Mouse (Mus musculus) bone marrow macrophage, adult 2 months (primary cell): ENCODE measurements around the gene Krba1. TPM values are rescaled to one million over a fixed set of nuclear protein-coding genes. Genes with fewer than 3 reads are reported as not detected.

Experiments
- H3K27ac ChIP-seq: 2 replicates; pipeline ENCODE4 v1.5.1; 2012; ENCODE audit warnings: low read depth, low read length; ENCODE audit not compliant: insufficient read depth
- H3K4me1 ChIP-seq: 2 replicates; pipeline ENCODE4 v1.6.1; 2012; ENCODE audit warnings: low read length; ENCODE audit not compliant: control insufficient read depth, insufficient read depth
- H3K4me3 ChIP-seq: 2 replicates; pipeline ENCODE4 v1.5.1; 2012; ENCODE audit warnings: mild to moderate bottlenecking, low read length, moderate library complexity; ENCODE audit not compliant: insufficient read depth
- CTCF ChIP-seq: IDR thresholded peaks from 2 replicates; pipeline ENCODE4 v1.5.1; 2012; ENCODE audit warnings: low read depth, mild to moderate bottlenecking, low read length, moderate library complexity
- POLR2A ChIP-seq: IDR thresholded peaks from 2 replicates; pipeline ENCODE4 v1.6.1; 2012; ENCODE audit warnings: mild to moderate bottlenecking, low read depth, low read length, borderline replicate concordance
- polyA plus RNA-seq: library from polyadenylated mRNA; stranded (reverse); fragments of >200 nt; gene quantifications from 2 replicates; pipeline ENCODE4 v1.2.4, GENCODE M21; 2012; ENCODE audit not compliant: missing spikeins, insufficient read depth, insufficient read length

Krba1 gene
- polyA plus RNA-seq, 1 experiment = 4.3 TPM

DNA sequence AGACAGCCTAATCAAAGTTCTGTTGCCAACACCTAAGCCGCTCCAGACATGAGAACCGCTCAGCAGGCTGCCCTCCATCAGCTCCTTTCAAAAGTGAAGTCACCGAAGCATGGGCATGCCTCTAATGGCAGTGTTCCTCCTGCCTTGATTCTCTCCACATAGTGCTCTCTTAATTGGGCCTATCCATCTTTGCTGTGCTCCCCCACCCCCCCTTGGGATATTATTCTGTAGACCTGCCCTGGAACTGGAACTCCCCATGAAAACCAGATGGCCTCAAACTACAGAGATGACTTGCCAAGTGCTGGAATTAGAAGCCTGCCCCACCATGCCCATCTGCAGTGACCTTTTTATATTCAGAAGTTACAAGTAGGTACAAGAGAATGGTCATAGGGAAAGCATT is 27.9 kb downstream of the Krba1 start:
- Histone ChIP-seq H3K4me1 (peaks cover 4% of the 10 kb centered on the region), H3K27ac (no peak overlapping the region), H3K4me3 (no peak overlapping the region)
- no peak for TF ChIP-seq POLR2A
- TF ChIP-seq CTCF = no peak

DNA sequence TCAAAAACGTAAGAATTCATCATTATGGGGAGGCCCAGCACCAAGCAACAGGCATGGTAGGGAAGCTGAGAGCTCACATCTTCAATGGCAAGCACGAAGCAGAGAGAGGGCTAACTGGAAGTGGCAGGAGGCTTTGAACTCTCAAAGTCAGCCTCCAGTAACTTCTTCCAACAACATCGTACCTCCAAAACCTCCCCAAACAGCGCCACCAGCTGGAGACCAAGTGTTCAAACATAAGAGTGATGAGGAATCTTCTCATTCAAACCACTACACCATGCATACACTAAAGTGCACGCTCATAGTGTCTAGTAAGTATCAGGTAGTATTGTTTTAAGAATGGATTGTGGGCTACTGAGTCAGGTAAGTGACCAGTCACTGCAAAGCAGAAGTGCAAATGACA is 28.7 kb downstream of the Krba1 start:
- TF ChIP-seq CTCF (no peak), POLR2A (no peak)

GRCm38 (mm10) chr6:48426956-48427355 is 31.6 kb downstream of the Krba1 start:
- no peaks in the 10 kb centered on the region for H3K4me1 ChIP-seq
- no peak overlapping the region for H3K27ac ChIP-seq
- no peak for TF ChIP-seq CTCF
- no peak for TF ChIP-seq POLR2A
- no peak overlapping the region for H3K4me3 ChIP-seq

More for the DNA sequence above, 28.7 kb downstream of the Krba1 start:
- H3K27ac ChIP-seq = no peak overlapping the region
- H3K4me1 ChIP-seq = peaks cover 4% of the 10 kb centered on the region
- H3K4me3 ChIP-seq = no peak overlapping the region

- no peak for TF ChIP-seq CTCF
- no peak for TF ChIP-seq POLR2A
- Histone ChIP-seq H3K4me3 (no peak overlapping the region), H3K4me1 (peaks cover 13% of the 10 kb centered on the region), H3K27ac (no peak overlapping the region)
These were observed 33.6 kb downstream of the Krba1 start for GRCm38 (mm10) chr6:48428769-48429557.

GRCm38 (mm10) chr6:48430748-48431147 is 35.4 kb downstream of the Krba1 start:
- Histone ChIP-seq H3K4me1 (peaks cover 18% of the 10 kb centered on the region), H3K27ac (no peak overlapping the region), H3K4me3 (no peak overlapping the region)
- TF ChIP-seq CTCF = no peak
- no peak for TF ChIP-seq POLR2A

DNA sequence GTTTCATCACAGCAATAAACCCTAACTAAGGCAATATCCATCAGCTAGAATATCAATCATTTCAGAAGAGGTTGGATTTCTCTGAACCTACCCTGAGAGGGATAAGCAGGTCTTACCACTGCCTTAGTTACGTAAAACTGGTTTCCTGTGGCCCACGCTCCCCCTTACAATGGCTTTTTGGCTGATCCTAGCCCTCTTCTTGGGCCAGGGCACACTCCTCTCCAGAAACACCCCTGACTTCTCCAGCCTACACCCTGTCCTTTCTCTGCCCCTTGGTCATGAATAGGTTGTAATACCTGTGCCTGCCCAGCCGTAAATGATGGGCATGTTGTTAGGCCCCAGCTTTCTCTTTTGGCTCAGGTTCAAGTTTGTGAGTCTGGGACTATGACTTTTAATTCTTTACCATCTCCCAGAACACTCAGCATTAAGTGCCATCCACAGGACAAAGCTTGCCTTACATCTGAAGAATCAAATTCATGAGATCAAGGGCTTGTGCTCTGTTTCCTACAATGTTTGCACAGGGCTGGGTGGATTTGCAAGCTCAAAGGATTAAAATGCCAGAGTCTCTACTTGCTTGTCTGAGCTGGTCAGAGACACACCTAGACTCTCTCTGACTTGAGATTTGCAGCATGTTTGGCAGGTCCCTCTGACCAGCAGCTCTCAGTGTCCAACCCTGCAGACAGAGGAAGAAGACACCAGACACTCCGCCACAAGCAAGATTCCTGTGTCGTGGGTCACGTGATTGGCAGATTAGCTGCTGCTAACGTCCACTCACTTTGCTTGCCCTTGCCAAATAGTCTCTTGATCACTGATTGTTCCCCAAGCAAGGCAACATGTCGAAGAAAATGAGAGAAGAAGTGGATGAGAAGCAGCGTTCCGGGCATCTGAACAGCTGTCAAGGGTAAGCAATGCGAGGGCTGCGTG is 37.8 kb downstream of the Krba1 start:
- no peak overlapping the region for H3K4me3 ChIP-seq
- peaks cover 26% of the 10 kb centered on the region for H3K4me1 ChIP-seq
- no peak overlapping the region for H3K27ac ChIP-seq
- TF ChIP-seq CTCF = no peak
- no peak for TF ChIP-seq POLR2A

DNA sequence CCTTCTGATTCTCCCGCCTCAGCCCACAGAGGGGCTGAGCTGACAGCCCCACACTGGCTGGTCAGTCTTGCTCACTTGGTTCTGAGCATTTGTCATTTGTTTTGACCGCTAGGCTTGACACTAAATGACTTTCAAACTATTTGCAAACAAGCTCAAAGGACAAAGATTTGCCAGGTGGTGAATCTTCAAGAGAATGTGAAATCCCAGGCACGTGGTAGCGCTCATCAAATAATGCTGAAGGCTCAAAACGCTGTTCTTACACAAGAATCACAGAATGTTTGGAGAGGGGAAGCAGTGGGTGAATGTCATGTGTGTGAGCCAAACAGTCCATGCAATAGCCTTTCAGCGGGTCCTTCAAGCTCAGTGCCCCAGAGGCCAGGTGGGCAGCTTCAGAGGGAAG is 39.3 kb downstream of the Krba1 start:
- no peak for TF ChIP-seq POLR2A
- TF ChIP-seq CTCF = no peak
- Histone ChIP-seq H3K4me3 (no peak overlapping the region), H3K4me1 (peaks cover 26% of the 10 kb centered on the region), H3K27ac (no peak overlapping the region)

- H3K27ac ChIP-seq = no peak overlapping the region
- no peak for TF ChIP-seq CTCF
- TF ChIP-seq POLR2A = no peak
- H3K4me3 ChIP-seq = no peak overlapping the region
- H3K4me1 ChIP-seq = peaks cover 26% of the 10 kb centered on the region
These were observed 39.7 kb downstream of the Krba1 start for GRCm38 (mm10) chr6:48435111-48435510.

GRCm38 (mm10) chr6:48435706-48436349 is 40.4 kb downstream of the Krba1 start:
- Histone ChIP-seq H3K4me3 (no peak overlapping the region), H3K4me1 (peaks cover 26% of the 10 kb centered on the region), H3K27ac (no peak overlapping the region)
- TF ChIP-seq POLR2A (no peak), CTCF (no peak)
